Mouse (Mus musculus) heart, embryonic 16.5 days (tissue): ENCODE measurements at regions not wholly inside any gene's neighbourhood (a gene's known extent, or its start where the extent isn't known, plus 50 kb on each side); places are given as distances from the start of the nearest gene placed in this dataset.

Experiments used
- ATAC-seq: fragments of 200-750 bp; cut with Nextera tagmentation; replicated peaks from 2 replicates; pipeline ENCODE4 v1.8.0; 2017; ENCODE audit warnings: moderate number of reproducible peaks; ENCODE audit not compliant: insufficient read depth, low FRiP score; ENCODE audit errors: extremely low read depth
- H3K27ac ChIP-seq: fragments of 300-500 bp; sonication (generic); 2 replicates; pipeline ENCODE4 v1.5.1; 2014; ENCODE audit warnings: mild to moderate bottlenecking, low read length, control low read depth, moderate library complexity
- H3K27me3 ChIP-seq: fragments of 300-500 bp; sonication (generic); 2 replicates; pipeline ENCODE4 v1.6.1; 2014; ENCODE audit warnings: low read length, mixed read lengths; ENCODE audit not compliant: control insufficient read depth, insufficient read depth
- H3K36me3 ChIP-seq: fragments of 300-500 bp; sonication (generic); 2 replicates; pipeline ENCODE4 v1.6.1; 2014; ENCODE audit not compliant: control insufficient read depth, insufficient read depth
- H3K4me1 ChIP-seq: fragments of 300-500 bp; sonication (generic); 2 replicates; pipeline ENCODE4 v1.6.1; 2014; ENCODE audit warnings: low read length, mixed read lengths; ENCODE audit not compliant: control insufficient read depth, insufficient read depth
- H3K4me2 ChIP-seq: fragments of 300-500 bp; sonication (generic); 2 replicates; pipeline ENCODE4 v1.6.1; 2014; ENCODE audit warnings: low read depth, mild to moderate bottlenecking, control low read depth, low read length
- H3K4me3 ChIP-seq: fragments of 300-500 bp; sonication (generic); 2 replicates; pipeline ENCODE4 v1.5.1; 2014; ENCODE audit warnings: mild to moderate bottlenecking, control low read depth, low read length
- H3K9ac ChIP-seq: fragments of 300-500 bp; sonication (generic); 2 replicates; pipeline ENCODE4 v1.6.1; 2014; ENCODE audit warnings: low read length, control low read depth
- H3K9me3 ChIP-seq: fragments of 300-500 bp; sonication (generic); replicated peaks from 2 replicates; pipeline ENCODE4 v1.6.1; 2016; ENCODE audit warnings: low read length; ENCODE audit not compliant: control insufficient read depth
- WGBS: fragments of 180-500 bp; shearing (Covaris S2); extraction: QIAGEN DNeasy Blood & Tissue Kit; methylation state at CpG from one replicate; pipeline ENCODE4 v1.1.7; 2014; 5-methylcytosine and 5-hydroxymethylcytosine counted together

GRCm38 (mm10) chr4:95249031-95249430 lies 197.0 kb upstream of the Jun start:
- no peaks in the 10 kb centered on the region for H3K27me3 ChIP-seq
- H3K4me3 ChIP-seq: no peak overlapping the region
- 75% methylated on average over 4 of the region's 4 CpGs for WGBS
- no peak overlapping the region for H3K4me2 ChIP-seq
- H3K36me3 ChIP-seq: no peaks in the 10 kb centered on the region
- H3K9me3 ChIP-seq: no peaks in the 10 kb centered on the region
- H3K27ac ChIP-seq: no peak overlapping the region
- no peaks in the 10 kb centered on the region for H3K4me1 ChIP-seq
- no peak overlapping the region for H3K9ac ChIP-seq
- ATAC-seq: no peak

- no peaks in the 10 kb centered on the region for H3K27me3 ChIP-seq
- H3K4me3 ChIP-seq: no peak overlapping the region
- no peak overlapping the region for H3K27ac ChIP-seq
- no peak overlapping the region for H3K9ac ChIP-seq
- no peaks in the 10 kb centered on the region for H3K36me3 ChIP-seq
- H3K4me2 ChIP-seq: no peak overlapping the region
- H3K9me3 ChIP-seq: no peaks in the 10 kb centered on the region
- WGBS: 42% methylated on average over 1 of the region's 1 CpGs
- H3K4me1 ChIP-seq: no peaks in the 10 kb centered on the region
- ATAC-seq: no peak
Observed at GRCm38 (mm10) chr4:95250083-95250482, 198.1 kb upstream of the Jun start.

- no peak for ATAC-seq
- no peaks in the 10 kb centered on the region for H3K4me1 ChIP-seq
Observed at GRCm38 (mm10) chr4:95269766-95270165, 217.7 kb upstream of the Jun start.

GRCm38 (mm10) chr4:95270389-95270788 lies 218.4 kb upstream of the Jun start:
- Histone ChIP-seq H3K27ac (no peak overlapping the region), H3K9ac (no peak overlapping the region), H3K36me3 (no peaks in the 10 kb centered on the region), H3K27me3 (no peaks in the 10 kb centered on the region), H3K4me1 (no peaks in the 10 kb centered on the region), H3K4me3 (no peak overlapping the region), H3K4me2 (no peak overlapping the region), H3K9me3 (no peaks in the 10 kb centered on the region)
- 37% methylated on average over 1 of the region's 1 CpGs for WGBS
- ATAC-seq: no peak

More at GRCm38 (mm10) chr4:95269766-95270165, 217.7 kb upstream of the Jun start:
- H3K27me3 ChIP-seq: no peaks in the 10 kb centered on the region
- H3K36me3 ChIP-seq: no peaks in the 10 kb centered on the region
- no peaks in the 10 kb centered on the region for H3K9me3 ChIP-seq
- no peak overlapping the region for H3K4me3 ChIP-seq
- no peak overlapping the region for H3K9ac ChIP-seq
- H3K4me2 ChIP-seq: no peak overlapping the region
- H3K27ac ChIP-seq: no peak overlapping the region

- no peak for ATAC-seq
- Histone ChIP-seq H3K4me2 (no peak overlapping the region), H3K27ac (no peak overlapping the region)
Observed at GRCm38 (mm10) chr4:95276231-95276630, 224.2 kb upstream of the Jun start.

GRCm38 (mm10) chr4:95277989-95278713 lies 226.1 kb upstream of the Jun start:
- H3K4me3 ChIP-seq: no peak overlapping the region
- no peak for ATAC-seq
- H3K9me3 ChIP-seq: no peaks in the 10 kb centered on the region
- peak overlapping the region; percentile 5; the same call in 1 of the 2 replicates for H3K4me2 ChIP-seq
- H3K27ac ChIP-seq: peak overlapping the region; percentile 27; the same call in 1 of the 2 replicates
- 0 out of 2 replicates have a peak overlapping the region, but pooled peaks have one; percentile 22 for H3K9ac ChIP-seq
- WGBS: 54% methylated on average over 11 of the region's 11 CpGs
- no peaks in the 10 kb centered on the region for H3K27me3 ChIP-seq
- no peaks in the 10 kb centered on the region for H3K36me3 ChIP-seq
- peaks cover 6% of the 10 kb centered on the region for H3K4me1 ChIP-seq

More at GRCm38 (mm10) chr4:95276231-95276630, 224.2 kb upstream of the Jun start:
- Histone ChIP-seq H3K4me1 (peaks cover 5% of the 10 kb centered on the region; the same call in 1 of the 2 replicates), H3K4me3 (no peak overlapping the region), H3K9me3 (no peaks in the 10 kb centered on the region), H3K36me3 (no peaks in the 10 kb centered on the region), H3K27me3 (no peaks in the 10 kb centered on the region), H3K9ac (no peak overlapping the region)
- 62% methylated on average over 3 of the region's 3 CpGs for WGBS

- no peak for ATAC-seq
- Histone ChIP-seq H3K4me3 (no peak overlapping the region), H3K9ac (no peak overlapping the region), H3K4me1 (peaks cover 11% of the 10 kb centered on the region), H3K27ac (no peak overlapping the region), H3K4me2 (peak overlapping the region; percentile 5; the same call in 1 of the 2 replicates), H3K9me3 (no peaks in the 10 kb centered on the region), H3K27me3 (no peaks in the 10 kb centered on the region), H3K36me3 (no peaks in the 10 kb centered on the region)
- 51% methylated on average over 13 of the region's 13 CpGs for WGBS
Observed at GRCm38 (mm10) chr4:95278714-95279095, 226.7 kb upstream of the Jun start.

- WGBS: 75% methylated on average over 2 of the region's 2 CpGs
Observed at GRCm38 (mm10) chr4:95279200-95279599, 227.2 kb upstream of the Jun start.

GRCm38 (mm10) chr4:95282083-95282482 lies 230.1 kb upstream of the Jun start:
- Histone ChIP-seq H3K4me1 (peaks cover 14% of the 10 kb centered on the region), H3K9me3 (no peaks in the 10 kb centered on the region), H3K9ac (no peak overlapping the region), H3K4me3 (no peak overlapping the region), H3K27ac (no peak overlapping the region), H3K27me3 (no peaks in the 10 kb centered on the region), H3K36me3 (no peaks in the 10 kb centered on the region), H3K4me2 (no peak overlapping the region)
- ATAC-seq: no peak
- 46% methylated on average over 3 of the region's 3 CpGs for WGBS

More at GRCm38 (mm10) chr4:95279200-95279599, 227.2 kb upstream of the Jun start:
- no peak overlapping the region for H3K9ac ChIP-seq
- H3K4me1 ChIP-seq: peaks cover 14% of the 10 kb centered on the region
- no peaks in the 10 kb centered on the region for H3K27me3 ChIP-seq
- no peak overlapping the region for H3K27ac ChIP-seq
- no peaks in the 10 kb centered on the region for H3K36me3 ChIP-seq
- no peak overlapping the region for H3K4me2 ChIP-seq
- no peak for ATAC-seq
- H3K4me3 ChIP-seq: no peak overlapping the region
- no peaks in the 10 kb centered on the region for H3K9me3 ChIP-seq
